ENCODE assay signal across 15 mouse cellular contexts in genomic region chr19:40256376-40257050, GRCm38 (mm10). TPM values are rescaled to one million over a fixed set of nuclear protein-coding genes. Genes with fewer than 3 reads are reported as not detected.
A peak's percentile ranks its signal among the peaks of the same experiment; 100 is the strongest.
DNase-seq lines count a peak whose midpoint lies in the region; ATAC-seq lines count a peak whose summit lies in the region.
"Had no signal": no experiment of that assay in that cellular context is flagged by ENCODE, and none has a peak within 500 bp of the region (broad histone marks: within the 10 kb centered on the region; RNA-seq: fewer than 3 reads in every experiment).

No protein-coding gene starts in this region.

- H3K9me3 ChIP-seq in liver, embryonic 13.5 days (replicated peaks) = no peaks in the 10 kb centered on the region
- H3K9me3 ChIP-seq in liver, embryonic 11.5 days (ENCODE audit: control insufficient read depth, low read length) = no peaks in the 10 kb centered on the region
- no peaks in the 10 kb centered on the region for H3K9me3 ChIP-seq in embryonic facial prominence, embryonic 15.5 days (replicated peaks)
- H3K9me3 ChIP-seq: G1E; limb, embryonic 15.5 days; midbrain, embryonic 15.5 days; neural tube, embryonic 15.5 days had no signal

- H3K27ac ChIP-seq in liver, embryonic 13.5 days = no peak overlapping the region
- H3K27ac ChIP-seq in liver, embryonic 11.5 days (ENCODE audit: low read depth, low read length) = no peak overlapping the region
- peak overlapping the region; percentile 39; the same call in 1 of the 2 replicates for H3K27ac ChIP-seq in embryonic facial prominence, embryonic 15.5 days (replicated peaks)
- H3K27ac ChIP-seq: limb, embryonic 15.5 days; midbrain, embryonic 15.5 days; neural tube, embryonic 15.5 days had no signal

- H3K27me3 ChIP-seq in liver, embryonic 13.5 days = no peaks in the 10 kb centered on the region
- no peaks in the 10 kb centered on the region for H3K27me3 ChIP-seq in liver, embryonic 11.5 days (replicated peaks; ENCODE audit: control insufficient read depth, insufficient read depth, low read length)
- H3K27me3 ChIP-seq in embryonic facial prominence, embryonic 15.5 days = no peaks in the 10 kb centered on the region
- H3K27me3 ChIP-seq: limb, embryonic 15.5 days; midbrain, embryonic 15.5 days; neural tube, embryonic 15.5 days had no signal

- H3K36me3 ChIP-seq in liver, embryonic 13.5 days = peaks cover 4% of the 10 kb centered on the region; the same call in 1 of the 2 replicates
- H3K36me3 ChIP-seq in liver, embryonic 11.5 days (ENCODE audit: control insufficient read depth, insufficient read depth, low read length) = no peaks in the 10 kb centered on the region
- no peaks in the 10 kb centered on the region for H3K36me3 ChIP-seq in embryonic facial prominence, embryonic 15.5 days
- H3K36me3 ChIP-seq: G1E; midbrain, embryonic 15.5 days; neural tube, embryonic 15.5 days had no signal

- ATAC-seq in liver, embryonic 13.5 days (ENCODE audit: low read depth) = 0 out of 2 replicates have a peak, but pooled peaks have one; percentile 38
- ATAC-seq in liver, embryonic 11.5 days (replicated peaks; ENCODE audit: low FRiP score) = no peak
- no peak for ATAC-seq in embryonic facial prominence, embryonic 15.5 days (ENCODE audit: insufficient number of reproducible peaks, low FRiP score, low TSS enrichment, low read depth)
- ATAC-seq: midbrain, embryonic 15.5 days had no signal

- no peak overlapping the region for H3K4me3 ChIP-seq in liver, embryonic 13.5 days (replicated peaks)
- H3K4me3 ChIP-seq in liver, embryonic 11.5 days (ENCODE audit: low read depth, low read length) = no peak overlapping the region
- no peak overlapping the region for H3K4me3 ChIP-seq in embryonic facial prominence, embryonic 15.5 days (replicated peaks)
- H3K4me3 ChIP-seq: limb, embryonic 15.5 days; midbrain, embryonic 15.5 days; neural tube, embryonic 15.5 days had no signal

- H3K4me2 ChIP-seq in liver, embryonic 13.5 days = no peak overlapping the region
- H3K4me2 ChIP-seq in liver, embryonic 11.5 days = no peak overlapping the region
- no peak overlapping the region for H3K4me2 ChIP-seq in embryonic facial prominence, embryonic 15.5 days (replicated peaks)
- H3K4me2 ChIP-seq: limb, embryonic 15.5 days; midbrain, embryonic 15.5 days; neural tube, embryonic 15.5 days had no signal

- DNase-seq in liver, embryonic 13.5 days = no peak
- DNase-seq in liver, embryonic 11.5 days (ENCODE audit: low spot score) = no peak
- peak; percentile 40 for DNase-seq in naive thymus-derived CD4-positive, alpha-beta T cell, adult 2 months (ENCODE audit: low read depth)
- DNase-seq in thymus, postnatal 4 days = peak; percentile 67
- DNase-seq in urinary bladder, postnatal 10 days (ENCODE audit: low spot score) = no peak
- DNase-seq in adrenal gland, adult 18-20 months (ENCODE audit: low spot score in 2 of 2) = no peak
- DNase-seq: cerebellum, postnatal 36 days; heart, postnatal 14 days; kidney, postnatal 4 days; right cerebral cortex, postnatal 25 days had no signal

- no peak overlapping the region for H3K9ac ChIP-seq in liver, embryonic 13.5 days
- H3K9ac ChIP-seq in liver, embryonic 11.5 days (ENCODE audit: low read depth, low read length) = no peak overlapping the region
- H3K9ac ChIP-seq in embryonic facial prominence, embryonic 15.5 days = no peak overlapping the region
- H3K9ac ChIP-seq: limb, embryonic 15.5 days; midbrain, embryonic 15.5 days; neural tube, embryonic 15.5 days had no signal

- WGBS in liver, embryonic 13.5 days (ENCODE audit: insufficient replicate concordance) = 36% methylated on average over 2 of the region's 2 CpGs
- 55% methylated on average over 2 of the region's 2 CpGs for WGBS in liver, embryonic 11.5 days
- WGBS in embryonic facial prominence, embryonic 15.5 days = 46% methylated on average over 2 of the region's 2 CpGs

- H3K4me1 ChIP-seq in liver, embryonic 13.5 days (replicated peaks) = peaks cover 37% of the 10 kb centered on the region
- peaks cover 13% of the 10 kb centered on the region for H3K4me1 ChIP-seq in liver, embryonic 11.5 days (replicated peaks; ENCODE audit: control insufficient read depth, insufficient read depth, low read length)
- peaks cover 34% of the 10 kb centered on the region for H3K4me1 ChIP-seq in embryonic facial prominence, embryonic 15.5 days
- H3K4me1 ChIP-seq: midbrain, embryonic 15.5 days; neural tube, embryonic 15.5 days had no signal

RNA-seq across cellular contexts. Expression of gene Pdlim1, which starts 15.1 kb away (rescaled TPM):
- polyA plus RNA-seq in liver, embryonic 13.5 days (2015; fragmentation: Nextera tagmentation; extraction: Ambion mirVana) = 75.4 and 89.0 TPM in 2 replicates
- polyA plus RNA-seq in liver, embryonic 11.5 days (2014; fragmentation: Nextera tagmentation; extraction: Ambion mirVana) = 116 and 118 TPM in 2 replicates
- polyA plus RNA-seq in embryonic facial prominence, embryonic 15.5 days (2015; fragmentation: Nextera tagmentation; extraction: Ambion mirVana) = 151 and 164 TPM in 2 replicates
- total RNA-seq in adrenal gland, adult 18-20 months (2021) = 10 to 100 TPM; 19.0 to 22.4 TPM
- polyA plus RNA-seq: G1E had no signal

Comparison
In these comparisons a context has a peak if more than half of its experiments do, and no peak if none do; other contexts are left out.
1. DNase-seq: peak in naive thymus-derived CD4-positive, alpha-beta T cell, adult 2 months (single experiment) and thymus, postnatal 4 days (single experiment); none in liver, embryonic 13.5 days (single experiment), liver, embryonic 11.5 days (single experiment), urinary bladder, postnatal 10 days (single experiment) and adrenal gland, adult 18-20 months (0 of 2).